Comparison of ENCODE assay signal across 17 mouse cellular contexts in the genomic region with DNA sequence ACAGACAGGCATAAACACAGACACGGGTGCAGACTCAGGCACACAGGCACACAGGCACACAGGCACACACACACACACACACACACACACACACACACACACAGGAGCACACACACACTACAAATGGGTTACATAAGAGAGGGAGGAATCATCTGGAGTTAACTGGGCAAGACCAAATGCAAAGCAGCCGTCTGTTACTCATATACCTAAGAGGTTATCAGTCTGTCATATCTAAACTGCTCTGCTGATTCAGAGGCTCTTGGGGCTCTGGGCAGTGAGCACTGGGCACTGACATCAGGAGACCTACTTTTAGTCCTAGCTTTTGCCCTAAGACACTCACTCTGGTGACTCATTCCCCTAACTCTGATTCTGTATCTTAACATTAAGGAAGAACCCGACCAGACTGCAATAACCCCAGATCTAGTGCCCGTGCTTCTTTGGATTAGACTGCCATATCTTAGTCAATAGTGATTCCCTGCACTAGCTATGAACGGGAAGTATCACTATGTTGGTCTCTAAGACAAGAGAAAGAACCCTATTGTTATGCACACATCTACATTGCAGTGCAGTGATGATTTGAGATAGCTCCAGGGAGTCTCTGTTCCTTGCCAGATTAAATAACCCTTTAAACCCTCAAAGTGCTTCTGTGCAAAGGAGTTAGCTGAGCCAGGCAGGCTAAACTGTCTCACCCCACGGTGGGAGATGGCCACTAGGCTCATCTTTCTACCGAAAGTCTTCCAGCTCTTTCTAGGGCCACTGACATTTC.
DNase-seq lines count a peak whose midpoint lies in the region; ATAC-seq lines count a peak whose summit lies in the region.
"Had no signal": no experiment of that assay in that cellular context is flagged by ENCODE, and none has a peak within 500 bp of the region (broad histone marks: within the 10 kb centered on the region; RNA-seq: fewer than 3 reads in every experiment).

No protein-coding gene starts in this region.

- no peaks in the 10 kb centered on the region for H3K4me1 ChIP-seq in kidney, embryonic 15.5 days
- H3K4me1 ChIP-seq in hindbrain, embryonic 14.5 days (replicated peaks; ENCODE audit: control insufficient read depth, insufficient read depth, low read length): no peaks in the 10 kb centered on the region; the same call in 1 of the 2 replicates
- H3K4me1 ChIP-seq: embryonic facial prominence, embryonic 13.5 days; heart, embryonic 15.5 days; limb, embryonic 12.5 days; liver, embryonic 13.5 days; stomach, embryonic 15.5 days had no signal

- peak; percentile 23 to 45 for DNase-seq in adrenal gland, adult (ENCODE audit: inconsistent age in 2 of 2, low spot score in 1 of 2)
- no peak for DNase-seq in adrenal gland, postnatal 25 days
- DNase-seq in kidney, postnatal 10 days: no peak
- DNase-seq in ZHBTc4 (ENCODE audit: low read depth, low spot score): peak; percentile 36
- no peak for DNase-seq in cerebellum, postnatal 25 days
- DNase-seq in heart, adult 18-20 months: no peak
- DNase-seq in hindbrain, embryonic 14.5 days (ENCODE audit: low spot score): no peak
- DNase-seq: cerebellum, postnatal 36 days; liver, embryonic 13.5 days; right cerebral cortex, adult 18-20 months had no signal

- H3K4me3 ChIP-seq in kidney, embryonic 15.5 days (replicated peaks): no peak overlapping the region
- H3K4me3 ChIP-seq in hindbrain, embryonic 14.5 days (replicated peaks; ENCODE audit: low read length): no peak overlapping the region
- H3K4me3 ChIP-seq: embryonic facial prominence, embryonic 13.5 days; heart, embryonic 15.5 days; limb, embryonic 12.5 days; liver, embryonic 13.5 days; megakaryocyte, embryonic 14.5 days; stomach, embryonic 15.5 days had no signal

- peak; percentile 70 for ATAC-seq in kidney, embryonic 15.5 days (replicated peaks; ENCODE audit: low FRiP score)
- ATAC-seq in hindbrain, embryonic 14.5 days (ENCODE audit: low FRiP score): no peak
- ATAC-seq: inflammation-experienced regulatory T-cells, adult 6 months had no signal

- H3K9me3 ChIP-seq in kidney, embryonic 15.5 days (replicated peaks): no peaks in the 10 kb centered on the region
- H3K9me3 ChIP-seq in hindbrain, embryonic 14.5 days (ENCODE audit: control insufficient read depth, low read length): no peaks in the 10 kb centered on the region
- H3K9me3 ChIP-seq: embryonic facial prominence, embryonic 13.5 days; heart, embryonic 15.5 days; limb, embryonic 12.5 days; liver, embryonic 13.5 days; megakaryocyte, embryonic 14.5 days; stomach, embryonic 15.5 days had no signal

- H3K9ac ChIP-seq in kidney, embryonic 15.5 days: no peak overlapping the region
- H3K9ac ChIP-seq in hindbrain, embryonic 14.5 days: no peak overlapping the region
- H3K9ac ChIP-seq: embryonic facial prominence, embryonic 13.5 days; heart, embryonic 15.5 days; limb, embryonic 12.5 days; liver, embryonic 13.5 days; stomach, embryonic 15.5 days had no signal

- no peaks in the 10 kb centered on the region for H3K27me3 ChIP-seq in kidney, embryonic 15.5 days
- no peaks in the 10 kb centered on the region for H3K27me3 ChIP-seq in hindbrain, embryonic 14.5 days (ENCODE audit: control insufficient read depth, insufficient read depth, low read length)
- H3K27me3 ChIP-seq: embryonic facial prominence, embryonic 13.5 days; heart, embryonic 15.5 days; limb, embryonic 12.5 days; liver, embryonic 13.5 days; stomach, embryonic 15.5 days had no signal

- no peak overlapping the region for H3K27ac ChIP-seq in kidney, embryonic 15.5 days
- H3K27ac ChIP-seq in hindbrain, embryonic 14.5 days: no peak overlapping the region
- H3K27ac ChIP-seq: embryonic facial prominence, embryonic 13.5 days; heart, embryonic 15.5 days; limb, embryonic 12.5 days; liver, embryonic 13.5 days; stomach, embryonic 15.5 days had no signal

- H3K36me3 ChIP-seq in kidney, embryonic 15.5 days: no peaks in the 10 kb centered on the region
- H3K36me3 ChIP-seq in hindbrain, embryonic 14.5 days (replicated peaks; ENCODE audit: control insufficient read depth, insufficient read depth): no peaks in the 10 kb centered on the region
- H3K36me3 ChIP-seq: embryonic facial prominence, embryonic 13.5 days; heart, embryonic 15.5 days; limb, embryonic 12.5 days; liver, embryonic 13.5 days; stomach, embryonic 15.5 days had no signal

- whole genome bisulfite sequencing in kidney, embryonic 15.5 days: 49% methylated on average over 7 of the region's 7 CpGs
- WGBS in hindbrain, embryonic 14.5 days: 58% methylated on average over 7 of the region's 7 CpGs

- H3K4me2 ChIP-seq in kidney, embryonic 15.5 days: no peak overlapping the region
- H3K4me2 ChIP-seq in hindbrain, embryonic 14.5 days (replicated peaks): no peak overlapping the region
- H3K4me2 ChIP-seq: embryonic facial prominence, embryonic 13.5 days; heart, embryonic 15.5 days; limb, embryonic 12.5 days; liver, embryonic 13.5 days; stomach, embryonic 15.5 days had no signal

Comparison
In these comparisons a context has a peak if more than half of its experiments do, and no peak if none do; other contexts are left out.
1. DNase-seq: peak in adrenal gland, adult (2 of 2) and ZHBTc4 (single experiment); none in adrenal gland, postnatal 25 days (single experiment), kidney, postnatal 10 days (single experiment), cerebellum, postnatal 25 days (0 of 2), heart, adult 18-20 months (0 of 2) and hindbrain, embryonic 14.5 days (single experiment).